Mouse (Mus musculus): Measurements from ENCODE around the gene Casp7. TPM values are rescaled to one million over a fixed set of nuclear protein-coding genes. Genes with fewer than 3 reads are reported as not detected.
"Not testable (repeated sequence)": the region's sequence is repeated elsewhere in the genome, so short reads cannot be mapped to it uniquely, and the experiment has no call there.

Gene Casp7
- total RNA-seq (2021) = 10 to 100 TPM; 14.0 to 15.4 TPM

- peak; percentile 64 for DNase-seq
- intact Hi-C loops (cut with DNase I) = no loop called here
Observed at GRCm38 (mm10) chr19:56396669-56397621, at the start of gene Casp7. Casp7 (plus strand) TSS chr19:56397129.

GRCm38 (mm10) chr19:56349295-56349694, 47.6 kb upstream of the Casp7 start:
- intact Hi-C loops (cut with DNase I) = no loop called here
- DNase-seq = no peak

- intact Hi-C loops (cut with DNase I) = no loop called here
- DNase-seq = no peak
Observed at GRCm38 (mm10) chr19:56353689-56354088, 43.2 kb upstream of the Casp7 start.

- DNase-seq = no peak
- intact Hi-C loops (cut with DNase I) = no loop called here
Observed at GRCm38 (mm10) chr19:56355201-56355600, 41.7 kb upstream of the Casp7 start.

DNA sequence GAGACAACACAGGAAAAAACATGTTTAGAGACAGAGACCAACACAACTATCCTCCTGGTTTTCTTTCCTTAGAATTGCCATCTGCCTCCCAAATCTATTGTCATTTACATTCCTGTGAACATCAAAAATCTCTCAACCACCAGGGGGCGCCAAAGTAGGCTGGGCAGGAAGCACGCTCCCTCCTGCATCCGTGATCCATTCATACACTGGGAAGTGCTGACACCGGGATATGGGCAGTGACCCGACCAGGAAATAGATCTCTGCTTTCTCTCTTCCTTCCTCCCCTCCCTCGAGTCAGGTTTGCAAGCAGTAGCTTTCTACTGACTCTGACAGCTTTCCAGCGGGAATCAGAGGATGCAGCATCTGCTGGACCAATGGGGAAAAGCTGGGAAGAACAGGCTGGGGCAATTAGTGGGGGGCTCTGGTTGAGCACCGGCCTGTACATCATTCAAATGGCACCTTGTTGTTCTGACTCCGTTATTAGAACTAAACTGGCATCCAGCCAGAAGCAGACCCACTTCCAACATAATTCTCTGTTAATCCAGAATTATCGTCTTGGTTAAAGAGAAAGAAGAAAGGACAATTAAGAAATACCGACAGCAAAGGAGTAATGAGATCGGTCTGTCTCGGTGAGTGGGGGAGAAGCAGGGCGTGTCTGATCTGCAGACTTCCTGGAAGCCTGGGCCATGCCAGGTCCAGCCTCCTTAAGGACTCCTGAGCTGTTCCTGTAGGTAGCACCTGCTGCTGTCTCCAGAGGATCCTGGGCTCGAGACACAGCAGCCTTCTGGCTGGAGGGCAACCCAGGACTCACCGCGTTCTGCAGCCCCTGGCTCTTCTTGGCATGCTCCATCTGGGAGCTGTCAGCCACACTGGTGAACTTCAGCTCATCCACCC, 40.2 kb upstream of the Casp7 start:
- peak; percentile 69 for DNase-seq
- intact Hi-C loops (cut with DNase I) = no loop called here

DNA sequence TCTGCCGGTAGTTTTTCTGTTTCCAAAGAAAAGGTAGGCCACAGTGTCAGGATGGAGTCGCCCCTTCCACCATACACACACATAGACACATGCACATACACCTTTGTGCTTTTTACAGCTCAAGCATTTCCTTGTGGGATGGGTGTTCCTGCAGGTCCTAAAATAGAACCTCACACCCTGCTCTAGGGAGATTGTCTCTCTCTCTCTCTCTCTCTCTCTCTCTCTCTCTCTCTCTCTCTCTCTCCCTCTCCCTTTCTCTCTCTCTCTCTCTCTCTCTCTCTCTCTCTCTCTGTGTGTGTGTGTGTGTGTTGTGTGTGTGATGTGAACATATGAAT, 39.6 kb upstream of the Casp7 start:
- intact Hi-C loops (cut with DNase I); DNase-seq: not testable (repeated sequence)

DNA sequence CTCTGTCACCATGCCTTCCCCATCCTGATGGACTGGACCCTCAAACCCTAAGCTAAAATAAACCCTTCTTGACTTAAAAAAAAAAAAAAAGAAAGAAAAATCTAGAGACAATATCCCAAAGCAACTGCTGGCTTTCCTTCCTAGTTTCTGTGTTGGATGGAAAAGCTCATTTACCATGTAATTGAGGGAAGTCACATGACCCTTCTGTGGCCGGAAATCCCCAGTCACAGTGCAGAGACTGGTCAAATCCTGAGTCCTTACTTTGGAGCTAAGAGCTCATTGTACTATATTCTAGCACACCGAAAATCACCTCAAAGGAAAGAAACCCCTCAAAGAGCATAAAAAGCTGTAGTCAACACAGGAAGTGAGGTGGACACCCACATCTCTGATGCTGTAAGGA, 38.0 kb upstream of the Casp7 start:
- no peak for DNase-seq
- intact Hi-C loops (cut with DNase I) = no loop called here

DNA sequence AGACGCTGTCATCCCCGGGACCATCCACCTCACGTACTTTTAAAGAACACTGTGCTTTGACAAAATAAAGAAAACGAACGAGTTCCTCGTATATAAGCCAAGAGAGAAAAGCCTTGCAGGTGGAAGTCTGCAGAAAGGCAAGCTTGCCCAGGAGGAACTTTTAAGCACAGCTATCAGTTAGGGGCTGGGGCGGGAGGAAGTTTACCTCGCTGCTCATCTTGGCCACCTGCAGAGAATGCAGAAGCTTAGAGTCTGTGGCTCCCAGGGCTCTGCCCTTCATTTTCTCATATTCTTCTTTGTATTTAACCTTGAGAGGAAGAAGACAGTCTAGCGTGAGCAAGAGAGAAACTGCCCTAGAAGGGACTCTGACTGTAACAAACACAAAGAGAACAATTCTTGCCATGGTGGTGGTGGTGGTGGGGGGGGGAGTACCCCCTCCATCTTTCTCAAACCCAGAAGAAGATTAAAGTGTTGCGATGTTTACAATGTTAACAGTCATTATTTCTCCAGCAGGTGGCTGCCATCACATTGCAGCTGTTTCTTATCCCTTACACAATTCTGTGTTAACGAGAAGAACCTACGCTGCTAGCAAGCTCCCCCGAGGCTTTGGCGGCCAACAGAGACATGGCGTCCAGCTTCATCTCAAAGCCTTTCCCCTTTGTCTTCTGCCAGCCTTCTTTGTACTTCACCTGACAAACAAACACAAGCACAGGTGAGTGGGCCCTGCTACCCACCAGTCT, 33.0 kb upstream of the Casp7 start:
- intact Hi-C loops (cut with DNase I) = no loop called here
- DNase-seq = no peak

GRCm38 (mm10) chr19:56364563-56364962, 32.4 kb upstream of the Casp7 start:
- no peak for DNase-seq
- intact Hi-C loops (cut with DNase I) = no loop called here

DNA sequence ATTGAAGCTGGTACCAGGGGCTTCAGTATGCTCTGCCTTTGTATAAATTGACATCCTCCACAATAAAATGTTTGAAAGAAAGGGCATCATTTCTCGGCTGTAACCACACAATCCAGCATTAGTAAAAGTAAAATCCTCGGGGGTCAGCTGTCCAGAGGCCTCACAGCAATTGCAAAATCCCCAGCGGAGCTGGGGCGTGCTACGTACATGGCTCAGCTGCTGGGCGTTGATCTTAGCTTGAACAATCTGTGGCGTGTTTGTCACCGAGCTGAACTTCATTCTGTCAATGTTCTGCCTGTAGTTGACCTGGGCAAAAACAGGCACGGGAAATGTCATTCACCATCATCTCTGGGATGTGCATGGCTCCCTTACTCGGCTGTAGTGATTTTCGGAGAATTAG, 30.8 kb upstream of the Casp7 start:
- intact Hi-C loops (cut with DNase I) = no loop called here
- DNase-seq = no peak

- intact Hi-C loops (cut with DNase I) = no loop called here
- no peak for DNase-seq
Observed at GRCm38 (mm10) chr19:56366625-56367024, 30.3 kb upstream of the Casp7 start.

GRCm38 (mm10) chr19:56367778-56368177, 29.2 kb upstream of the Casp7 start:
- no peak for DNase-seq
- intact Hi-C loops (cut with DNase I) = no loop called here

- intact Hi-C loops (cut with DNase I) = no loop called here
- no peak for DNase-seq
Observed at GRCm38 (mm10) chr19:56368912-56369311, 28.0 kb upstream of the Casp7 start.

DNA sequence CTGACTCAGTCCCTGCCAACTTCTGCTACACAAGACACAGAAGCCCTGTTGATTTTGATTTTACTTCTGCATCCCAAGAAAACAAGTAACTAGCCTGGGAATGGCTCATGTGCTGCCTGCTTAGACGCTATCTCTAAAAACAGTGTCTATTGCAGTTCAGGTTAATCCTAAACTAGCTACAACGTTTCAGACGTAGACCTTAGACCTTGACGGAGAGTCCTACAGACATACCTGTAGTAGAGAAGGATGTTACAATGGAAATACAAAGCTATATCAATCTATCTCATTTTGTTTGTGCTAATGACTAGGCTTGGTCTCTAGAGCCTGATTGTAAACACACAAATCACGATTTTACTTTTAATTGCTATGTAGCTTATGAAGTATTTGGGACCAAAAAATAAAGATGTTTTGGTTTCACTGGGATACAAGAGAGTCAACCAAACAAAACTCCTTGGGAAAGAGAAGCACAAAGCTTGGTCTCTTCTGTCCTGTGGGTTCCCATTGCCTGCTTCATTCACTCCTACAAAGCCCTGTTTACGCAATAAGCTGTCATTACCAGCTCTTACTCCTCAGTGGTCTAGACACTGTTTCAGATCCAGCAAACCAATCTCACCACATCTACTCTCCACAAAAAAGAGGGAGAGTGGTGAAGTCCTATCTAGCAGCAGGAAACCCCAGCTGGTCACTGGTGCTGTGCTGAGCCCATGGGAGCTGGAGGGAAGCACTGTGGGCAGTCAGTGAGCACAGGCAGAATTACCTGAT, 26.4 kb upstream of the Casp7 start:
- intact Hi-C loops (cut with DNase I) = no loop called here
- DNase-seq = no peak

- no peak for DNase-seq
- intact Hi-C loops (cut with DNase I) = no loop called here
Observed at GRCm38 (mm10) chr19:56372226-56372625, 24.7 kb upstream of the Casp7 start.

- intact Hi-C loops (cut with DNase I) = no loop called here
- DNase-seq = no peak
Observed at GRCm38 (mm10) chr19:56373246-56373645, 23.7 kb upstream of the Casp7 start.

DNA sequence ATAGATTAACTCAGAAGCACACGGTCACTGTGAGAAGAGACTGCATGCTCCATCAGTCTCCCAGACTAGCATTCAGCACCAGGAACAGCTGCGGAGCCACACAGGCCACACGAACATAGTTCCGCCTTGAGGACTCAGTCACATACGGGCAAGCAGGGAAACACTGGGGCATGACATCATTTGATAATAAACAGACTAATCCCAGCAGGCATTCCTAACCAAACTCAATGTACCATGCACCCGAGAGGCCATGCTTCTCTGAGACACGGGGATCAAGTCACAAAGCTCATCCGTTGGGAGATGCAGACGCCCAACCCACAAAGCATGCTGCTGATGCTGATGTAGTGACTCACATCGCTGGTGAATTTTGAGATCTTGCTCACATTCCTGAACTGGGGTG, 22.9 kb upstream of the Casp7 start:
- DNase-seq = no peak
- intact Hi-C loops (cut with DNase I) = no loop called here

DNA sequence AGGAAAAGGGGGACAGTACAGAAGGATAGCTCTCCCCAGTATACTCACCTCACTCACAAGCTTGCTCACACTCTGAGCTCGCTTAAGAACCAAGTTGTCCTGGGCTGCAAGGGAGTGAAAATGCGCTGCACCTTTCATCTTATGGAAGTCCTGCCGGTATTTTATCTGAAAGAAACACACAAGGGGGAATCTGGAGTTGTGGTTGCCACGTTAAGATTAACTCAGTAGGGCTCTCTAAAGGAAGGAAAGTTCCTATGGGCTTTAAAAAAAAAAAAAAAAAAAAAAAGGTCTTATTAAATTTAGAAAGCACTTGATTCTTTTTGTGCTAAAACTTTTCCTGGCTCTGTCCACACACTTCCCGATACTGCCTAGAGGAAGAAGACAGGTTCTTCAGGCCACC, 18.9 kb upstream of the Casp7 start:
- no peak for DNase-seq
- intact Hi-C loops (cut with DNase I) = no loop called here

DNA sequence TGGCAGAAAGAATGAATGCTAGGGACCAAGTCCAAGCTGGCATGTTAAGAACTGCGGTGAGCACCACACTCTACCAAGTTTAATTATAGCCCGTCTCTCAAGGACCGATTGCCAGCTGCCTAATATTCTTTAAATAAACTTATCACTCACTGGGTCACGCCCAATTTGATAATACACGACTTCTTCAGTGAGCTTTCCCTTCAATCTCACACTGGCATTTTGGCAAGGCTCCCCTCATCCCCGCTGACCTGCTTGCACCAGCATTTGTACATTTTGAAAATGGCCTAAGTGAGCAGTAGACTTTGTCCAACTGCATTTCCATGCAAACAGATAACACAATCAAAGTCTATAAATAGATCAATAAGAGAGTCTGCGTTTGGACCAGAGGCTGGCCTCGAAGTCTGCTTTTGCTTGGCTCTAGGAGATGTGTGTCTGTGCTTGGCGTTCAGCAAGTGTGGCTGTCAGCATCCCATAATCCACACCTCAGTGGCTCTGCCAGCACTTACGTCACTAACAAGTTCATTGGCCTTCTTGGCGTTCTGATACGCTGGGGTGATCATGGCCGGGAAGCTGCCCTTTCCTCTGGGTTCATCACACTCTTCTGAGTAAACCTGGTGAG, 18.3 kb upstream of the Casp7 start:
- DNase-seq = no peak
- intact Hi-C loops (cut with DNase I) = no loop called here

DNA sequence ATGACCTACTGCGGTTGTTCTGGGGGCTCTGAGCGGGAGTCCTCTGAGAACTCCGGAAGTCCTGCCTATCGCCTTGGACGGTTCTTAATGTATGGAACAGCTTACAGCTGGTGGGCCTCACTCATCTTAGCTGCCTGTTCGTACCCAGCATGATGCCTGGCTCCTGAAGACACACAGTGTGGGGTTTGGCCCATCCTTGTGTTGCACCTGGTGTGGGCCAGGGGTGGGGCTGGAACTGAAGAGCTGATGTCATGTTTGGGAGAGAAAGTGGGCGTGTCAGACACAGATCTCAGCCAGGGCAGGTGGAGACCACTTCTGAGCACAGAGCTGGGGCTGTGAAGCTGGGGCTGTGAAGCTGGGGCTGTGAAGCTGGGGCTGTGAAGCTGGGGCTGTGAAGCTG, 16.6 kb upstream of the Casp7 start:
- intact Hi-C loops (cut with DNase I) = no loop called here
- no peak for DNase-seq
